Mouse (Mus musculus) E14TG2a.4 (cell line): ENCODE results near the gene Src.

Experiments used
- CTCF ChIP-seq: conservative IDR thresholded peaks from 2 replicates; pipeline ENCODE4 v1.5.1; 2014; ENCODE audit warnings: low read length
- NANOG ChIP-seq: IDR thresholded peaks from 2 replicates; pipeline ENCODE4 v1.6.1; 2014; ENCODE audit warnings: borderline replicate concordance, low read length, mixed read lengths

DNA sequence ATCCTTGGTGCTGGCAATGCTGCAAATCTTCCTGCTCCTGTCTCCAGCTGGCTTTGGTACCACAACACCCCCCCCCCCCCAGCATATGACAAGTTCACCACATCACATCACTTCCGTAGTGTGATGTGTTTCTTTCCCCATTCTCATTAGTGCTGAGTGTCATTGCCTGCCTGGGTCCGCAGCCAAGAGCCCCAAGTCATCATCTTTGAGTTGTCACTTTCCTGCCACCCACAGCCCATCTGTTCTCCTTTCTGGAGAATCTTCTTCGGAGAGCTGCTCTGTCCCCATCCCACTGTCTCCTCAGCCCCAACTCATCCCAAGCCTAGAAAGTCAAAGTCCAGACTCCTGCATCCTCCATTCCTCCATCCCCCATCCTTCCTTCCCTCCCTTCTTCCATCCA, 75.0 kb downstream of the Src start:
- TF ChIP-seq CTCF (no peak), NANOG (no peak)
